Mouse (Mus musculus): ENCODE data around the gene Rsc1a1.

DNA sequence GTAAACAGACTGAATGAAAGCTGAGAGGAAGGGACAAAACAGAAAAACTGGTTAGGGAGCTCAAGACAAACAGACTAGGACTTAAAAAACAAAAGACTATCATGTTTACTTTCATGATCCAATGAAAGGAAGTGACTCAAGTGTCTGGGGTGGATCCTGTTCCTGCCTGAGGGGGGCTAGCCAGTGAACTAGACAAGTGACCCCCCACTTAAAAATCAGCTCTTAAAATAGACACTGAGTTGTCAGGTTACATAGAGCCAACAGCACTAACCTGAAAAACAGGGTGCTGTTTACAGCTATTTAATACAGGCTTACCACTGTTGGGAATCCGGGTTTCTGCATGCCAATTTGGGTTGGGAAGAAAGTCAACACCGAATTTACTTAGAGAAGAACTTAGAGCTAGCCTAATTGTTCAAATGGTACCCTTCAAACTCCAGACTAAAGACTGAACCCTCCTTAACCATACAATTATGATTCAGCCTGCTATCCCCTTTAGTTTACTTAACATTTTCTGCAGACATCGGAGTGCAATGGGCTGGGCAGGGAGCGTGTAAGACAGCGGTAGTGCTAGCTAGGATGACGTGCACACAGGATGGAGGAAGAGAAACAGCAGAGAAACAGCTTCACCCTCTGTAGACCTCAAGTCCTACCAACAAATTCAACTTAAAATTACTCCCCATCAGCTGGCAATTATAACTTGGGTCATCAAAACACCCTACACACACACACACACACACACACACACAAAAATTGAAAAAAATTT is 35.5 kb upstream of the Rsc1a1 start:
- TF ChIP-seq TAL1 (IDR thresholded peaks at IDR 0.05; ENCODE audit: low read length) (no peak), GATA1 (IDR thresholded peaks at IDR 0.05; ENCODE audit: low read length) (no peak)
